Mouse (Mus musculus) bone marrow macrophage, adult 2 months (primary cell): ENCODE measurements around the gene Rhox13.

Experiments
- CTCF ChIP-seq: IDR thresholded peaks from 2 replicates; pipeline ENCODE4 v1.5.1; 2012; ENCODE audit warnings: low read depth, mild to moderate bottlenecking, low read length, moderate library complexity
- POLR2A ChIP-seq: IDR thresholded peaks from 2 replicates; pipeline ENCODE4 v1.6.1; 2012; ENCODE audit warnings: mild to moderate bottlenecking, low read depth, low read length, borderline replicate concordance

GRCm38 (mm10) chrX:38110807-38111206 lies 10.2 kb upstream of the Rhox13 start, which contains the start of gene Rhox12:
- TF ChIP-seq POLR2A (no peak), CTCF (no peak)
